Mouse (Mus musculus) 3T3-L1 (cell line): ENCODE results near the gene Nudcd2.

ENCODE experiments used
- DNase-seq: peaks from one replicate; pipeline ENCODE4 v3.0.0-alpha.2; 2015; ENCODE audit warnings: low read depth, low spot score

Gene Nudcd2

GRCm38 (mm10) chr11:40755109-40755627 lies 21.7 kb downstream of the Nudcd2 start, which contains the start of gene Ccng1:
TSS of gene Ccng1 (minus strand) at chr11:40755311.
- DNase-seq, result peak; percentile 99

- no peak for DNase-seq
These were observed 22.5 kb downstream of the Nudcd2 start for GRCm38 (mm10) chr11:40755968-40756367.

DNA sequence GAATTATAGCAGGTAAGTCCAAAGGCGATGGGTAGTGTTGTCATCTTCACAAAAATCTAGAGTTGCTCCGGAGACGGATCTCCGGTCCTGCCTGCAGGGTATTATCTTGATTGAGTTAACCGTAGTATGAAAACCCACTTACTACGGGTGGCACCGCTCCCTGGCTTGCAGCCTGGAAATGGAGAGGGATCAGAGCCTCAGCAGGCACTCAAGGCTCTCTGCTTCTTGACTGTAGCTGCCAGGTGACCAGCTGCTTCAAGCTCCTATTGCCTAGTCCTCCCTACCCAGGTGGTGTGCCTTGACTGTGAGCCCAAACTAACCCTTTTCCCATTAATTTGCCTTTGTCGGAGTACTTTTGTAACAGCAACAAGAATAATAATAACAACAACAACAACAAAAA lies 26.4 kb downstream of the Nudcd2 start:
- no peak for DNase-seq

DNA sequence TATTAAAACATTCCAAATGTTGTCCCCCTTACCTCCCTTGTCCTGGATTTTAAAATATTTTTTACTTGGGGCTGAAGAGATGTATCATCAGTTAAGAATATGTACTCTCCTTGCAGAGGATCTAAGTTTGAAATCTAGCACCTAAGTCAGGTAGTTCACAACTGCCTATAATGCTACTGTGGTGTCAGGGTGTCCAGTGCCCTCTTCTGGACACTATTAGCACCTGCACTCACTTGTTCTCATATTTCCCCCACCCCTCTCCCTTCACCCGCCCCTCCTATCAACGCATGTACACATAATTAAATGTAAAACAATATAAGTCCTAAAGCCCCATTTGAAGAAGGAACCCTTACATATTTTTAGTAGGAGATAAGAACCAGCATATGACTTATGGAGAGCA lies 29.9 kb downstream of the Nudcd2 start:
- DNase-seq, result peak; percentile 47

GRCm38 (mm10) chr11:40764690-40765089 lies 31.2 kb downstream of the Nudcd2 start:
- DNase-seq, result no peak

DNA sequence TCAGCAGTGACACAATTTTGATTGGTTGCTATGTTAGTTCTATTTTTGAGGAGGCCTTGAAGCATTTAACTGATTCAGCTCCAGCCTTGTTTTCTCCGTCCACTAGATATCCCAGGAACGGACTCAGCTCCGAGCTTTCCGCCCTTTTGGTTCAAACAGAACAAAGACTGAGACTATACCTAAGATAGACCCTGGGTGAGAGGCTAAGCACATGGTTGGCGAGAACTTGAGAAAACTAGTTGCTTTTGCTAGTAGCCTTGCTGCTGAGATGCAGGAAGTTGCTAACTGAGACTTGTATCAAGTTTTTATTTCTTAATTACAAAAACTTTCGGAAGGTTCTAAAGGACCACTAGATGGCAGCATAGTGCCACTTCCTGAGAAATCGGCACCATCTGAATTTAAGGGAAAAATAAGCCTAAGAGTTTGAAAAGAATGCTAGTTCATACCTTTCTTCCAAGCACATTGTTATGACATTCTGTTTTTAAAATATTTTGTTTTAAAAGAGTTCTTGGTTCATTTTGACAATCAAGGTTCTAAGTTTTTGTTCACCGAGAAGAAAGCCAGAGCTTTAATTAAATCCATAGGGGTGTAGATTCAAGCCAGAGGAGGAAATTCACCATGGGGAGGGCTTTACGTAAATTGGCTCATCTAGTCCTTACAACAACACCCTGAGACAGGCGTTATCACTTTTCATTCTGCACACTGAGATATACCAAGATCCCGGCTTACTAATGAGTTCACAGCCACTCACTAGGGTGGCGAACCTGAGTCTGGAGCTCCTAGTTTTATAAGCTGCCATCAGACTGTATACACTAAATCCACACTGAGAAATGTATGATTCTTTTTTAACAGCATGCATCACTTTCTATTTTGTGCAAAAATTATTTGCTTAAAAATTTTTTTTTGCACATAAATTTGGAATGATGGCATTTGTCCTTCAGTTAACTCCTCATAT lies 42.1 kb downstream of the Nudcd2 start:
- DNase-seq, result peak; percentile 74

DNA sequence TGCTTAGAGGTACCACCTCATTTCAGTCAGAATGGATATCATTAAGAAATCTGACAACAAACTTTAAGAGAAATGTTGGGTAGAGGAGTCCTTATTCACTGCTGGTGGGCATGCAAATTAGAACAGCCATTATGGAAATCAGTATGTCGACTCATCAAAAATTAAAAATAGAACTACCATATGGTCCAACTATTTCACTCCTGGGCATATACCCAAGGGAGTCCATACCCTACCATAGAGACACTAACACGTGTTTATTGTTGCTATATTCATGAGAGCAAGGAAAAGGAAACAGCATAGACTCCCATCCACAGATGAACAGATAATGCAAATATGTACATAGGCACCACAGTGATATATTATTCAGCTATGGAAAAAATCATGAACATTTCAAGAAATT lies 48.4 kb downstream of the Nudcd2 start:
- DNase-seq, result no peak

GRCm38 (mm10) chr11:40783346-40783745 lies 49.9 kb downstream of the Nudcd2 start:
- DNase-seq, result no peak

- no peak for DNase-seq
These were observed 50.9 kb downstream of the Nudcd2 start for GRCm38 (mm10) chr11:40784326-40784725.

DNA sequence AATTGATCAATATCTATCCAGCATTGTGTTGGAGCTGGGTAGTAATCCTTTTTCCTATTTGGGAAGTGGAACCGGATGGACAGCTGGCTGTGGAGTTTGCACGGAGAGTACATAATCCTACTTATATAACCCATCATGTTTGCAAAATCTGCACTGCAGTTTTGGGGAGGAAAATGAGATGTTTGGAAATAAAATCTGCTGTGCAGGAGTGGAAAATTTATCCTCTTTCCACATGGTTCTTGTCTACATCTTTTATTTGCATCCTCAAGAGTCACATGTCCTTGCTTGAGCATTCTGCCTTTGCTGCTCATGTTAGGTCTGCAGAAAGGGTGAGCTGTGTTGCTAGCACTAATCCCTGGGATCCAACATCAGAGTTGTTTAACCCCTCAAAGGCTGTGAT lies 53.4 kb downstream of the Nudcd2 start:
- DNase-seq, result no peak
